Mouse (Mus musculus) midbrain, embryonic 10.5 days (tissue): Measurements from ENCODE around the gene Ugt8a. TPM values are rescaled to one million over a fixed set of nuclear protein-coding genes. Genes with fewer than 3 reads are reported as not detected.

Experiments used
- DNase-seq: peaks from one replicate; pipeline ENCODE4 v3.0.0-alpha.2; 2017; ENCODE audit warnings: low spot score
- H3K27ac ChIP-seq: fragments of 300-500 bp; sonication (generic); replicated peaks from 2 replicates; pipeline ENCODE4 v1.5.1; 2016; ENCODE audit warnings: mild to moderate bottlenecking
- H3K27me3 ChIP-seq: fragments of 300-500 bp; sonication (generic); 2 replicates; pipeline ENCODE4 v1.6.1; 2016; ENCODE audit warnings: low read depth, mild to moderate bottlenecking; ENCODE audit not compliant: poor library complexity, severe bottlenecking
- H3K36me3 ChIP-seq: fragments of 300-500 bp; sonication (generic); 2 replicates; pipeline ENCODE4 v1.6.1; 2016; ENCODE audit warnings: mild to moderate bottlenecking, moderate library complexity
- H3K4me1 ChIP-seq: fragments of 300-500 bp; sonication (generic); 2 replicates; pipeline ENCODE4 v1.6.1; 2016
- H3K4me3 ChIP-seq: fragments of 300-500 bp; sonication (generic); 2 replicates; pipeline ENCODE4 v1.5.1; 2016; ENCODE audit warnings: mild to moderate bottlenecking, moderate library complexity
- H3K9me3 ChIP-seq: fragments of 300-500 bp; sonication (generic); replicated peaks from 2 replicates; pipeline ENCODE4 v1.6.1; 2016; ENCODE audit warnings: mild to moderate bottlenecking
- WGBS: fragments of 180-500 bp; shearing (Covaris S2); methylation state at CpG from one replicate; pipeline ENCODE4 v1.1.7; 2016; 5-methylcytosine and 5-hydroxymethylcytosine counted together
- polyA plus RNA-seq: library from polyadenylated mRNA; unstranded; fragments of >200 nt; fragmentation: Nextera tagmentation; extraction: Ambion mirVana; gene quantifications from 2 replicates; pipeline ENCODE4 v1.2.1, GENCODE M21; 2016

The Ugt8a gene
- 2.7 and 3.6 TPM in 2 replicates for polyA plus RNA-seq

GRCm38 (mm10) chr3:125938092-125938755 lies at the start of gene Ugt8a:
Gene Ugt8a (minus strand): TSS chr3:125938619.
- WGBS: under 1% methylated on average over 69 of the region's 85 CpGs
- Histone ChIP-seq H3K27ac (peak within 1 kb of the TSS; percentile 82), H3K9me3 (no peaks in the 10 kb centered on the region), H3K4me1 (peaks cover 15% of the 10 kb centered on the region), H3K36me3 (no peaks in the 10 kb centered on the region), H3K27me3 (peaks cover 48% of the 10 kb centered on the region), H3K4me3 (peak within 1 kb of the TSS; percentile 74)
- peak; percentile 68 for DNase-seq

- Histone ChIP-seq H3K36me3 (no peaks in the 10 kb centered on the region), H3K27ac (no peak overlapping the region), H3K9me3 (no peaks in the 10 kb centered on the region), H3K4me3 (no peak overlapping the region), H3K4me1 (no peaks in the 10 kb centered on the region), H3K27me3 (no peaks in the 10 kb centered on the region)
- no peak for DNase-seq
Measured at GRCm38 (mm10) chr3:125986639-125987038, 48.2 kb upstream of the Ugt8a start.

DNA sequence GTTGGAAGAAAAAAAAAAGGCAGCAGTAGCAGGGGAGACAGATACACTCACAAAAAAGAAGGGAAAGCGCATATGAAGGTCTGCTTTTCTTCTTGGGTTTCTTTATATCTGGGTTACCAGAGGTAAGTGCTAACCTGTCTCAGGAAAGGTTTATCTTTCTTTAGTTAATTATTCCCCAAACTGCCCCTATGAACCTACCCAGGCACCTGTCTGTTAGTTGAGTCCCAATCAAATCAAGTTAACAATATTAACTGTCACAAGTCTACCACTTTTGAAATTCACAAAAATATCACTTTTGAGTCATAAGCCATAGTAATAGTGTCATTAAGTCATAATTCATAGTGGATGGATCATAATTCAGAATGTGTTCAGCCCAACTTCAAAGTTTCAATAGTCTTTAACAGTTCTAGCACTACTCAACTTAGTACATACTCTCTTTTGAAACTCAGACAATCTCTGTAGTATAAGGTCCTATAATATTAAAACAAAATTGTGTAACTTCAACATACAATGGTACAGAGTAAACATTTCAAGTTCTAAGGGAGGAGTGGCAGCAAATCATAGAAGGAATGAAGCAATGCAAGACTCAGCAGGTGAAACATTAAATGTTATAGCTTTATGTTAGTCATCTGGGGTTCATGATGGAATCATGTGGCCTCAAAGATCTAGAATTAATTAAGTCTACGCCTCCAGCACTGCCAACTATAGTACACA lies 45.4 kb upstream of the Ugt8a start:
- Histone ChIP-seq H3K27ac (no peak overlapping the region), H3K4me1 (no peaks in the 10 kb centered on the region), H3K27me3 (no peaks in the 10 kb centered on the region), H3K36me3 (no peaks in the 10 kb centered on the region), H3K4me3 (no peak overlapping the region), H3K9me3 (no peaks in the 10 kb centered on the region)
- no peak for DNase-seq
- 90% methylated on average over 2 of the region's 2 CpGs for WGBS

- H3K27me3 ChIP-seq: no peaks in the 10 kb centered on the region
- H3K27ac ChIP-seq: no peak overlapping the region
- H3K4me3 ChIP-seq: no peak overlapping the region
- H3K4me1 ChIP-seq: no peaks in the 10 kb centered on the region
- H3K36me3 ChIP-seq: no peaks in the 10 kb centered on the region
- DNase-seq: no peak
- WGBS: 84% methylated on average over 3 of the region's 3 CpGs
- H3K9me3 ChIP-seq: no peaks in the 10 kb centered on the region
Measured at GRCm38 (mm10) chr3:125979475-125979874, 41.1 kb upstream of the Ugt8a start.

DNA sequence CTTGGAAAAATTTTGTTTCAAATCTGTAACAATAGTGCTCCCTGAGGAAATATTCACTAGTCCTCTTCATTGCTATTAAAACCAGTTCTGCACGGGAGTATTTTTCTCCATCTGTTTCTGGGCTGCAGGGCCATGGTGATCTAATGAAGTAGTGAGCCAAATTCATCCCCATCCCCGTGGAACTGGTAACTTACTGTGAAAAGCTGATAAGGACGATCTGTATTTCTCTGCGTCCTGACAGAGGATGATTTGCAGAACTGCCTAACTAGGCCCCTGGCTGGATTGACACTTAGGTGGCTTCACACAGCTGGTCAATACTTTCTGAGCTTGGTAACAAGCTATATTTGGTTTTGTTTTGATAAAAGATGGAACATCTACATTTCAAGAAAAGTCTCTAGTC lies 37.5 kb upstream of the Ugt8a start:
- Histone ChIP-seq H3K36me3 (no peaks in the 10 kb centered on the region), H3K4me3 (no peak overlapping the region), H3K27ac (no peak overlapping the region), H3K4me1 (no peaks in the 10 kb centered on the region), H3K27me3 (no peaks in the 10 kb centered on the region), H3K9me3 (no peaks in the 10 kb centered on the region)
- WGBS: 86% methylated on average over 4 of the region's 4 CpGs
- no peak for DNase-seq

DNA sequence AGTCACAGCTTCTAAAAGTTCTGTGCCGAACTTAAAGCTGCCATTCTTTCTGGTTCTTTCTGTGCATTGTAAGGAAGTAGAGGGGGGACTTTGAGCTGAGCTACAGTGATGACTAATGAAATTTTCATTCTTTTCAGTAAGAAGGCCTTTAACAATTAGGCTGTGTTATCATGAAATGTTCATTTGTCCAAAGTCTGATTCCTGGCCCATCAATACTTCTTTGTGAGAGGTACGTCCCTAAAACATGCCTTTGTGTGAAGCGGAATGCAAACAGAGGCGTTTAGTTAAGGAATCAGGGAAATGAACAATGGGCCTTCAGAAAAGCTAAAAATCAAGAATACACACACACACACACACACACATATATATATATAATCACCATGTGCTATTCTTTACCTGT lies 31.0 kb upstream of the Ugt8a start:
- Histone ChIP-seq H3K4me1 (no peaks in the 10 kb centered on the region), H3K27ac (no peak overlapping the region), H3K36me3 (no peaks in the 10 kb centered on the region), H3K4me3 (no peak overlapping the region), H3K27me3 (no peaks in the 10 kb centered on the region), H3K9me3 (no peaks in the 10 kb centered on the region)
- DNase-seq: no peak
- 83% methylated on average over 4 of the region's 4 CpGs for WGBS

DNA sequence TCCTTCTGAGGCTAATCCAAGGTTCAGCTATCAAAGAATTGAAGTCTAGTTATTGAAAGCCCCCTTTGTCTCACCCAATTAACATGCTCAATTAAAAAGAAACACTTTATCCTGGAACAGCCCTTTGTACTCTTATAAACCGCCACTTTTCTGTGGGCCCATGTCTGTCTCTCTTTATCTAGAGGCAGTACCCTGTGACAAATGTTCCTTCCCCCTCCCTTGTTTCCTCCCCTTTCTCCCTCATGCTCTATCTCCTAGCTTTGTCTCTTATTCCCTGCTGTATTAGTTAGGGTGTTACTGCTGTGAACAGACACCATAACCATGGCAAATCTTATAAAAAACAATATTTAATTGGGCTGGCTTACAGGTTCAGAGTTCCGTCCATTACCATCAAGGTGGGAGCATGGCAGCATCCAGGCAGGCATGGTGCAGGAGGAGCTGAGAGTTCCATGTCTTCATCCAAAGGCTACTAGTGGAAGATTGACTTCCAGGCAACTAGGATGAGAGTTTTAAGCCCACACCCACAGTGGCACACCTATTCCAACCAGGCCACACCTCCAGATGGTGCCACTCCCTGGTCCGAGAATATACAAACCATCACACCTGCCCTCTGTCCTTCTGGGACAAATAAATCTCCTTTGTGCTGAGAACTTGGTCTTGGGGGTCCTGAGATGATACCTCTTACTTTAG lies 17.9 kb upstream of the Ugt8a start:
- Histone ChIP-seq H3K4me3 (no peak overlapping the region), H3K36me3 (no peaks in the 10 kb centered on the region), H3K4me1 (no peaks in the 10 kb centered on the region), H3K9me3 (no peaks in the 10 kb centered on the region), H3K27ac (no peak overlapping the region), H3K27me3 (no peaks in the 10 kb centered on the region)
- 71% methylated on average over 3 of the region's 3 CpGs for WGBS
- no peak for DNase-seq

DNA sequence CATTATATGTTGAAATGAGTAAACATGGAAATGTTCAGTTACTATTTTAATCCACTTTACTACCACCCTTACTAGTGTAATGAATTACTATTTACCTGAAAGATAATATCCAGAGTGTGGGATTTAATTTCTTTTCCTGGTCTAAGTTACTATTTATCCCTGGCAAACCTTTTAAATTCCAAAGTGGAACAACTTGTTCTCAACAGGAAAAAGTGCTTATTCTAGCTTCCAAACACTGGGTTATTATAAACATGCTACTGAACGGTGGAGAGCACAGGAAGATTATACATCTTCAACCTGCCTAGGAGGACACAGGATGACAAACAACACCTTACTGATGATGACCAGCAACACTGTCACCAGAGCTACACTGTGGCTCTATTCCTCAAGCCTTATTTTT lies 16.5 kb upstream of the Ugt8a start:
- WGBS: 88% methylated on average over 1 of the region's 1 CpGs
- Histone ChIP-seq H3K27me3 (no peaks in the 10 kb centered on the region), H3K4me1 (no peaks in the 10 kb centered on the region), H3K9me3 (no peaks in the 10 kb centered on the region), H3K4me3 (no peak overlapping the region), H3K36me3 (no peaks in the 10 kb centered on the region), H3K27ac (no peak overlapping the region)
- no peak for DNase-seq

DNA sequence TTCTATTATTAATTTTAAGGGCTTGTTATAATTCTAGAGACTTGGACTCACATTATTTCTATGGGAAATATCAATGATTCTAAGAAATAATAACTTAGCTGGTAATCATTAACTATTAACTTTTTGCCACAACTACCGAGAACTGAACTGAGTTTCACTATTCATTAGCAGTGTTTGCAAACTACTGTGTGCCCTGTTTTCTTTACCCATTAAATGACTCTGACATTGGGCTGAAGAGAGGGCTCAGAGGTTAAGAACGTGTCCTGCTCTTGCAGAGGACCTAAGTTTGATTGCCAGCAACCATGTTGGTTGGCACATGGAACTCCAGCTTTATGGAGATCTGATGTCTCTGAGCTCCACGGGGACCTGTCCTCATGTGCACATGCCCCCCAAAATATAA lies 2.4 kb upstream of the Ugt8a start:
- H3K36me3 ChIP-seq: no peaks in the 10 kb centered on the region
- H3K27me3 ChIP-seq: peaks cover 48% of the 10 kb centered on the region
- H3K27ac ChIP-seq: no peak overlapping the region
- H3K4me3 ChIP-seq: no peak overlapping the region
- 81% methylated on average over 3 of the region's 3 CpGs for WGBS
- H3K9me3 ChIP-seq: no peaks in the 10 kb centered on the region
- peaks cover 15% of the 10 kb centered on the region for H3K4me1 ChIP-seq
- no peak for DNase-seq

DNA sequence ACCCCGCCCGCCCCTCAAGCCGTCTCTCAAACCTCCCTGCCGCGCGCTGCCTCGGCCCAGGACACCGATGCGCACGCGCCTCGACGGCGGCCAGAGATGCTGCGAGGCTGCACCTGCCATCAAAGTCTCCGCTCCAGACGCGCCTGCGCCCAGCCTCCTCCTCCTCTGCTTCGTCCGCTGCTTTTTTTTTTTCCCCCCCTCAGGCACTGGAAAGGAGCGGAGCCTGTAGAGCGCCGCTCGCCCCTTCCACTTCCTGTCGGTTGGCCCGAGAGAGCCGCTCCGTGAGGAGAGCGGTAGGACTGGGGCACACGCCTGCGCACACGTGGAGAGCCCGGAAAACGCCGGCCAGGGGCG lies 314 bp upstream of the Ugt8a start:
- peaks cover 15% of the 10 kb centered on the region for H3K4me1 ChIP-seq
- peak overlapping the region; percentile 82 for H3K27ac ChIP-seq
- peak overlapping the region; percentile 74 for H3K4me3 ChIP-seq
- WGBS: under 1% methylated on average over 34 of the region's 37 CpGs
- no peaks in the 10 kb centered on the region for H3K36me3 ChIP-seq
- H3K27me3 ChIP-seq: peaks cover 48% of the 10 kb centered on the region
- DNase-seq: no peak
- no peaks in the 10 kb centered on the region for H3K9me3 ChIP-seq

DNA sequence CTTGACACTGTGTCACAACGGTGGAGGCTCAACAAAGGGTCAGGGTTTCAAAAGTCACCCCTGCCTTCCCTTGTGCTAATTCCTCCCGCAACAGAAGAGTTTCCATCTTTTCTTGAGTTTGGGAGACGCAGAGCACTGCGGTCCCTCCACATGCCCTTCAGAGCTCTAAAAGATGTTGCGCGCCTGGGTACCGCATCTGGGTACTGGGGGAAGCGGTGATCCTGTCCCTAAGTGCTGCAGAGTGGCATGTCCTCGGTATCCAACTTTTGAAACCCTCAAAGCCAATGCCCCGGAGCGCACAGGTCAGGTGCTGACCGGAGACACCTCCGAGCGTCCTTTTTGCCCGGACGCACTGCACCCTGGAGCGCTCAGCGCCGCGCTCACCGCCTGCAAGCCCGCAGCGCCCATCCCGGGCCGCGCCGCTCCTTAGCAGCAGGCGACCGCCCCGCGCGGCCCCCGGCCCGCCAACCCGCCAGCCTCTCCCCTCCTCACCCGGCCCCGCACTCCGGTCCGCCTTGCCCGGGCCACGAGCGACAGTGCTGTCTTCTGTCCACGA lies 805 bp downstream of the Ugt8a start:
- Histone ChIP-seq H3K27me3 (peaks cover 48% of the 10 kb centered on the region), H3K4me3 (peak overlapping the region; percentile 74), H3K9me3 (no peaks in the 10 kb centered on the region), H3K36me3 (no peaks in the 10 kb centered on the region), H3K4me1 (peaks cover 15% of the 10 kb centered on the region), H3K27ac (peak overlapping the region; percentile 82)
- no peak for DNase-seq
- WGBS: under 1% methylated on average over 43 of the region's 43 CpGs

GRCm38 (mm10) chr3:125935796-125936195 lies 2.6 kb downstream of the Ugt8a start:
- Histone ChIP-seq H3K36me3 (no peaks in the 10 kb centered on the region), H3K4me1 (peaks cover 15% of the 10 kb centered on the region), H3K27me3 (peaks cover 44% of the 10 kb centered on the region), H3K27ac (no peak overlapping the region), H3K9me3 (no peaks in the 10 kb centered on the region), H3K4me3 (no peak overlapping the region)
- no peak for DNase-seq
